11 mouse cellular contexts compared by ENCODE assay signal in genomic region chr6:55010330-55011091, GRCm38 (mm10). TPM values are rescaled to one million over a fixed set of nuclear protein-coding genes. Genes with fewer than 3 reads are reported as not detected.
DNase-seq lines count a peak whose midpoint lies in the region; ATAC-seq lines count a peak whose summit lies in the region.
"Had no signal": no experiment of that assay in that cellular context is flagged by ENCODE, and none has a peak within 500 bp of the region (broad histone marks: within the 10 kb centered on the region; RNA-seq: fewer than 3 reads in every experiment).

No protein-coding gene starts in this region.

- intact Hi-C loops in gastrocnemius, postnatal 14 days (cut with DNase I; ENCODE audit: low total_unique reads), result loop anchor here (5.0 kb wide), 1 partner anchor 88 kb away; no protein-coding TSS in a partner anchor

- no peaks in the 10 kb centered on the region for H3K27me3 ChIP-seq in lung, embryonic 15.5 days
- H3K27me3 ChIP-seq in hindbrain, embryonic 13.5 days, result 0 out of 2 replicates have a peak, but pooled peaks cover 4% of the 10 kb centered on the region
- H3K27me3 ChIP-seq in limb, embryonic 12.5 days, result peaks cover 4% of the 10 kb centered on the region
- no peaks in the 10 kb centered on the region for H3K27me3 ChIP-seq in neural tube, embryonic 15.5 days (replicated peaks)
- no peaks in the 10 kb centered on the region for H3K27me3 ChIP-seq in kidney, embryonic 16.5 days (ENCODE audit: insufficient read depth, low read length)

- ATAC-seq in lung, embryonic 15.5 days (ENCODE audit: borderline replicate concordance, extremely low read depth, low FRiP score, low TSS enrichment), result no peak
- ATAC-seq in hindbrain, embryonic 13.5 days (ENCODE audit: low FRiP score), result peak; percentile 34
- no peak for ATAC-seq in limb, embryonic 12.5 days (ENCODE audit: insufficient number of reproducible peaks, insufficient read depth, low FRiP score, low TSS enrichment, low read depth)
- ATAC-seq in neural tube, embryonic 15.5 days (ENCODE audit: low FRiP score), result no peak
- no peak for ATAC-seq in kidney, embryonic 16.5 days (ENCODE audit: low FRiP score, low TSS enrichment)

- no peak overlapping the region for H3K27ac ChIP-seq in lung, embryonic 15.5 days
- peak overlapping the region; percentile 58; the same call in 1 of the 2 replicates for H3K27ac ChIP-seq in hindbrain, embryonic 13.5 days
- H3K27ac ChIP-seq in limb, embryonic 12.5 days, result peak overlapping the region; percentile 95
- H3K27ac ChIP-seq in neural tube, embryonic 15.5 days (replicated peaks), result 0 out of 2 replicates have a peak overlapping the region, but pooled peaks have one; percentile 28
- no peak overlapping the region for H3K27ac ChIP-seq in kidney, embryonic 16.5 days (ENCODE audit: low read length)

- H3K9ac ChIP-seq in lung, embryonic 15.5 days, result no peak overlapping the region
- no peak overlapping the region for H3K9ac ChIP-seq in hindbrain, embryonic 13.5 days
- 0 out of 2 replicates have a peak overlapping the region, but pooled peaks have one; percentile 12 for H3K9ac ChIP-seq in limb, embryonic 12.5 days (replicated peaks)
- no peak overlapping the region for H3K9ac ChIP-seq in neural tube, embryonic 15.5 days (replicated peaks)
- H3K9ac ChIP-seq in kidney, embryonic 16.5 days (replicated peaks; ENCODE audit: low read length), result no peak overlapping the region

- H3K4me1 ChIP-seq in lung, embryonic 15.5 days, result no peaks in the 10 kb centered on the region
- H3K4me1 ChIP-seq in hindbrain, embryonic 13.5 days (replicated peaks), result peaks cover 11% of the 10 kb centered on the region
- 0 out of 2 replicates have a peak, but pooled peaks cover 3% of the 10 kb centered on the region for H3K4me1 ChIP-seq in limb, embryonic 12.5 days (replicated peaks)
- H3K4me1 ChIP-seq in neural tube, embryonic 15.5 days, result peaks cover 6% of the 10 kb centered on the region; the same call in 1 of the 2 replicates
- H3K4me1 ChIP-seq in kidney, embryonic 16.5 days (ENCODE audit: insufficient read depth, low read length), result no peaks in the 10 kb centered on the region

- no peaks in the 10 kb centered on the region for H3K36me3 ChIP-seq in lung, embryonic 15.5 days
- no peaks in the 10 kb centered on the region for H3K36me3 ChIP-seq in hindbrain, embryonic 13.5 days
- no peaks in the 10 kb centered on the region for H3K36me3 ChIP-seq in limb, embryonic 12.5 days
- no peaks in the 10 kb centered on the region for H3K36me3 ChIP-seq in neural tube, embryonic 15.5 days
- no peaks in the 10 kb centered on the region for H3K36me3 ChIP-seq in kidney, embryonic 16.5 days (ENCODE audit: insufficient read depth, low read length)

- H3K4me2 ChIP-seq in lung, embryonic 15.5 days, result 0 out of 2 replicates have a peak overlapping the region, but pooled peaks have one; percentile 41
- peak overlapping the region; percentile 44 for H3K4me2 ChIP-seq in hindbrain, embryonic 13.5 days
- peak overlapping the region; percentile 44 for H3K4me2 ChIP-seq in limb, embryonic 12.5 days
- H3K4me2 ChIP-seq in neural tube, embryonic 15.5 days, result peak overlapping the region; percentile 49
- H3K4me2 ChIP-seq in kidney, embryonic 16.5 days (replicated peaks; ENCODE audit: low read depth, low read length), result no peak overlapping the region

- H3K4me3 ChIP-seq in lung, embryonic 15.5 days, result no peak overlapping the region
- H3K4me3 ChIP-seq in hindbrain, embryonic 13.5 days, result no peak overlapping the region
- H3K4me3 ChIP-seq in limb, embryonic 12.5 days (replicated peaks), result peak overlapping the region; percentile 24
- H3K4me3 ChIP-seq in neural tube, embryonic 15.5 days (replicated peaks), result no peak overlapping the region
- no peak overlapping the region for H3K4me3 ChIP-seq in kidney, embryonic 16.5 days (ENCODE audit: low read length)

- no peaks in the 10 kb centered on the region for H3K9me3 ChIP-seq in lung, embryonic 15.5 days
- 0 out of 2 replicates have a peak, but pooled peaks cover 4% of the 10 kb centered on the region for H3K9me3 ChIP-seq in hindbrain, embryonic 13.5 days
- no peaks in the 10 kb centered on the region; the same call in 1 of the 2 replicates for H3K9me3 ChIP-seq in limb, embryonic 12.5 days
- no peaks in the 10 kb centered on the region for H3K9me3 ChIP-seq in neural tube, embryonic 15.5 days (replicated peaks)
- H3K9me3 ChIP-seq in kidney, embryonic 16.5 days (ENCODE audit: low read length), result no peaks in the 10 kb centered on the region

- DNase-seq in lung, postnatal 14 days, result no peak
- no peak for DNase-seq in gastrocnemius, postnatal 14 days
- DNase-seq: adrenal gland, postnatal 25 days; cerebellum, adult 11 months; lung, adult 2 months; spleen, adult 18-20 months had no signal

- 60% methylated on average over 4 of the region's 4 CpGs for WGBS in lung, embryonic 15.5 days
- WGBS in hindbrain, embryonic 13.5 days, result 55% methylated on average over 4 of the region's 4 CpGs
- 70% methylated on average over 4 of the region's 4 CpGs for WGBS in limb, embryonic 12.5 days
- WGBS in neural tube, embryonic 15.5 days, result 59% methylated on average over 4 of the region's 4 CpGs
- whole genome bisulfite sequencing in kidney, embryonic 16.5 days, result 71% methylated on average over 4 of the region's 4 CpGs

RNA-seq across cellular contexts. Expression of gene Ggct, which starts 17.8 kb away (rescaled TPM):
- 7.0 and 7.4 TPM in 2 replicates for polyA plus RNA-seq in lung, embryonic 15.5 days (2015; fragmentation: Nextera tagmentation; extraction: Ambion mirVana)
- 14.8 and 15.3 TPM in 2 replicates for polyA plus RNA-seq in hindbrain, embryonic 13.5 days (2015; fragmentation: Nextera tagmentation; extraction: Ambion mirVana)
- polyA plus RNA-seq in limb, embryonic 12.5 days (2016; fragmentation: Nextera tagmentation; extraction: Ambion mirVana), result 8.0 and 10.6 TPM in 2 replicates
- 17.6 and 18.4 TPM in 2 replicates for polyA plus RNA-seq in neural tube, embryonic 15.5 days (2015; fragmentation: Nextera tagmentation; extraction: Ambion mirVana)
- total RNA-seq in gastrocnemius, postnatal 14 days (2021), result 1 to 10 TPM; 7.3 to 8.0 TPM
- 7.9 and 9.8 TPM in 2 replicates for polyA plus RNA-seq in kidney, embryonic 16.5 days (2015; fragmentation: Nextera tagmentation; extraction: Ambion mirVana)

RNA-seq across cellular contexts. Expression of gene Gars, which starts 27.3 kb away (rescaled TPM):
- 142 and 146 TPM in 2 replicates for polyA plus RNA-seq in lung, embryonic 15.5 days (2015; fragmentation: Nextera tagmentation; extraction: Ambion mirVana)
- 201 and 209 TPM in 2 replicates for polyA plus RNA-seq in hindbrain, embryonic 13.5 days (2015; fragmentation: Nextera tagmentation; extraction: Ambion mirVana)
- polyA plus RNA-seq in limb, embryonic 12.5 days (2016; fragmentation: Nextera tagmentation; extraction: Ambion mirVana), result 148 and 149 TPM in 2 replicates
- 190 and 197 TPM in 2 replicates for polyA plus RNA-seq in neural tube, embryonic 15.5 days (2015; fragmentation: Nextera tagmentation; extraction: Ambion mirVana)
- total RNA-seq in gastrocnemius, postnatal 14 days (2021), result 10 to 100 TPM; 58.9 to 64.3 TPM
- 144 and 145 TPM in 2 replicates for polyA plus RNA-seq in kidney, embryonic 16.5 days (2015; fragmentation: Nextera tagmentation; extraction: Ambion mirVana)

RNA-seq across cellular contexts. Expression of gene Nod1, which starts 38.1 kb away (rescaled TPM):
- 6.6 and 7.6 TPM in 2 replicates for polyA plus RNA-seq in lung, embryonic 15.5 days (2015; fragmentation: Nextera tagmentation; extraction: Ambion mirVana)
- polyA plus RNA-seq in hindbrain, embryonic 13.5 days (2015; fragmentation: Nextera tagmentation; extraction: Ambion mirVana), result 2.4 TPM in 2 replicates
- 3.6 and 3.8 TPM in 2 replicates for polyA plus RNA-seq in limb, embryonic 12.5 days (2016; fragmentation: Nextera tagmentation; extraction: Ambion mirVana)
- polyA plus RNA-seq in neural tube, embryonic 15.5 days (2015; fragmentation: Nextera tagmentation; extraction: Ambion mirVana), result 3.6 and 4.5 TPM in 2 replicates
- total RNA-seq in gastrocnemius, postnatal 14 days (2021), result 1 to 10 TPM; 6.3 to 8.2 TPM
- 4.8 and 6.4 TPM in 2 replicates for polyA plus RNA-seq in kidney, embryonic 16.5 days (2015; fragmentation: Nextera tagmentation; extraction: Ambion mirVana)

Comparison
In these comparisons a context has a peak if more than half of its experiments do, and no peak if none do; other contexts are left out.
1. H3K27ac ChIP-seq: peak in hindbrain, embryonic 13.5 days (single experiment), limb, embryonic 12.5 days (single experiment) and neural tube, embryonic 15.5 days (single experiment); none in lung, embryonic 15.5 days (single experiment) and kidney, embryonic 16.5 days (single experiment).